Mouse (Mus musculus) heart, adult 18-20 months (tissue): Measurements from ENCODE around the gene Vmn1r81. TPM values are rescaled to one million over a fixed set of nuclear protein-coding genes. Genes with fewer than 3 reads are reported as not detected.

Experiments used
- DNase-seq, 2 experiments: peaks; one replicate each; pipeline ENCODE4 v3.0.0; 2021 to 2022; ENCODE audit warnings: mixed read lengths in 1 of 2
- long read RNA-seq, 2 experiments: library from polyadenylated mRNA; stranded (forward); transcript quantifications; one replicate each; pipeline ENCODE4 v2.0.0; 2021
- total RNA-seq, 2 experiments: library from RNA; stranded (reverse); gene quantifications; 2 replicates each; pipeline ENCODE4 v1.2.3; 2021

Vmn1r81 gene
- not detected for total RNA-seq
- long read RNA-seq, experiment 1 = 0 reads
- long read RNA-seq, experiment 2 = 0 reads

DNA sequence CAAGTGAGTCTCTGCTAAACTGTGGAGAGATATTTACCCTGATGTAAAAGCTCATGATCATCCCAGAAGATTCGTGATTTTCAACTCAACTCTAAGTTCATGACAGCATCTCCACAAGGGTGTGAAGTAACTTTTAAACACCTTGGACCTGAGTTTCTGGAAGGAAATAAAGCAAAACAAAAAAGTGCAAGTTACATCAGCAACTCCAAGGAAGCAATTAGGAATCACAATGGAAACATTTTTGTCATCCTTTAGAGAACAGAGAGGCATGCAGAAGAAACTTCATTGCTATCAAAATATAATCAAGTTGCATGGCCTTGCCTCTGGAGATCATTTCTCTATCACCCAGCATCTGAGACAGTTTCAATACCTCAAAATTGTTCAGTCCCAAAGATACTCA, at the start of gene Vmn1r81:
Gene Vmn1r81, minus strand, starts transcription at position 101 of the 400 bp plus-strand sequence.
- no peak for DNase-seq

- no peak for DNase-seq
Measured at GRCm38 (mm10) chr7:12300130-12300529, 32.1 kb upstream of the Vmn1r81 start, which contains the start of gene Vmn1r82. Vmn1r82 (plus strand) TSS chr7:12300430.

DNA sequence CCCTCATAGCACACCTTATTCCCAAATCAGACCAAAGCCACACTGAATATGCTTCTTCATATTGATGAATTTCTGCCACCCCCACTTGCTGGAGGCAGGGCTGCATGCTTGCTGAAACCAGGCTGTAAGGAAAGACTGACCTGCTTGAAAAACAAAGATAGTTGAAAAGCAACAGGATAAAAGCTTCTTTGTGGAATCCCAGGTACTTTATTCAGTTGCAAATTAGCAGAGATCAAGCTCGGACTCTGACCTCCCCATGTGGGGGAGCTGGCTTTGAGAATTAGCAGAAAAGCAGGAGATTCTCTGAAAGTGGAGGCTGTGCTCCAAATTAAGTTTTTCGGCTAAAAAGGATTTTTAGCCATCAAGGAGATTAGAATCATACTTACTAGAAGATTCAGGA, 63.9 kb downstream of the Vmn1r81 start:
- no peak for DNase-seq

Other genes with a start within 250 kb of the Vmn1r81 start
- not detected for gene Vmn1r77, start 231.5 kb downstream of the Vmn1r81 start, total RNA-seq
- gene Vmn1r78, start 118.0 kb downstream of the Vmn1r81 start, total RNA-seq = not detected
- not detected for gene Vmn1r79, start 97.0 kb downstream of the Vmn1r81 start, total RNA-seq
- gene Vmn1r80, start 79.0 kb downstream of the Vmn1r81 start, total RNA-seq = not detected
- not detected for gene Vmn1r82, start 32.2 kb upstream of the Vmn1r81 start, total RNA-seq
- not detected for gene Vmn1r83, start 61.2 kb upstream of the Vmn1r81 start, total RNA-seq
- gene Vmn1r84, start 101.0 kb upstream of the Vmn1r81 start, total RNA-seq = not detected
- 1 to 10 TPM; 1.8 to 2.3 TPM for gene Zfp551, start 154.5 kb upstream of the Vmn1r81 start, total RNA-seq
- 1 to 10 TPM; 6.9 to 7.2 TPM for gene Zfp606, start 210.0 kb upstream of the Vmn1r81 start, total RNA-seq
- gene 2900092C05Rik, start 244.2 kb upstream of the Vmn1r81 start, total RNA-seq = not detected